Mouse (Mus musculus): ENCODE measurements around the gene Prr29. TPM values are rescaled to one million over a fixed set of nuclear protein-coding genes. Genes with fewer than 3 reads are reported as not detected.

The Prr29 gene
- polyA plus RNA-seq, 1 experiment from 2014 or later: 0.60 TPM

DNA sequence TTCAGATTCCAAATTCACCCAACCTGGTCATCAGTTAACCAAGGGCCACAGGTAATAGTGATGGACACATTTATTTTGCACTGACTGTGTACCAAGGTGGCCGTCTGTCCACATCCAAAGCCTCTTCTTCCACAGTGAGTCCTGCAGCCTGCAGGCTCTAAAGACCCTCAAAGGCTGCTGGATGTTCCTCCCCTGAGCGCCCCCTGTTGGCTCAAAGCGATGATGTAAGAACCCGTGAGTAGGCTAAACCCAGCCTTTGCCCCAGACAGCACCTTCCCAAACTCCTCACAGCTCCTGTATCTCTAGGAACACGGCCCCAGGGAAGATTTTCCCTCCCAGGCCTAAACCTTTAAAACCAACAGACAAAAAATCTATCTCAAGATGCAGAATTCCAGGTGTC, 5.9 kb upstream of the Prr29 start:
- no peaks in the 10 kb centered on the region for H3K27me3 ChIP-seq
- no peaks in the 10 kb centered on the region for H3K36me3 ChIP-seq
- WGBS: 25% methylated on average over 5 of the region's 5 CpGs
- no peak overlapping the region for H3K9ac ChIP-seq
- no peak overlapping the region for H3K27ac ChIP-seq
- H3K4me1 ChIP-seq: 0 out of 2 replicates have a peak, but pooled peaks cover 5% of the 10 kb centered on the region
- no peaks in the 10 kb centered on the region for H3K9me3 ChIP-seq (replicated peaks)
- H3K4me2 ChIP-seq: no peak overlapping the region
- no peak overlapping the region for H3K4me3 ChIP-seq (replicated peaks)
- ATAC-seq (replicated peaks; ENCODE audit: low FRiP score): no peak

GRCm38 (mm10) chr11:106364712-106365111, 560 bp upstream of the Prr29 start:
- H3K4me2 ChIP-seq: peak overlapping the region; percentile 29
- peak; percentile 79 for ATAC-seq (replicated peaks; ENCODE audit: low FRiP score)
- H3K27ac ChIP-seq: peak overlapping the region; percentile 50
- H3K36me3 ChIP-seq: no peaks in the 10 kb centered on the region
- no peak overlapping the region for H3K4me3 ChIP-seq (replicated peaks)
- H3K27me3 ChIP-seq: no peaks in the 10 kb centered on the region
- H3K9me3 ChIP-seq (replicated peaks): no peaks in the 10 kb centered on the region
- H3K4me1 ChIP-seq: peaks cover 12% of the 10 kb centered on the region
- no peak overlapping the region for H3K9ac ChIP-seq
- 8% methylated on average over 11 of the region's 11 CpGs for WGBS

GRCm38 (mm10) chr11:106366316-106366715, 1.0 kb downstream of the Prr29 start:
- 0 out of 2 replicates have a peak, but pooled peaks have one; percentile 40 for ATAC-seq (replicated peaks; ENCODE audit: low FRiP score)
- 12% methylated on average over 3 of the region's 3 CpGs for WGBS
- H3K4me2 ChIP-seq: no peak overlapping the region
- H3K27ac ChIP-seq: no peak overlapping the region
- H3K4me1 ChIP-seq: peaks cover 12% of the 10 kb centered on the region
- H3K9ac ChIP-seq: no peak overlapping the region
- H3K4me3 ChIP-seq (replicated peaks): no peak overlapping the region
- H3K36me3 ChIP-seq: no peaks in the 10 kb centered on the region
- H3K9me3 ChIP-seq (replicated peaks): no peaks in the 10 kb centered on the region
- H3K27me3 ChIP-seq: no peaks in the 10 kb centered on the region

DNA sequence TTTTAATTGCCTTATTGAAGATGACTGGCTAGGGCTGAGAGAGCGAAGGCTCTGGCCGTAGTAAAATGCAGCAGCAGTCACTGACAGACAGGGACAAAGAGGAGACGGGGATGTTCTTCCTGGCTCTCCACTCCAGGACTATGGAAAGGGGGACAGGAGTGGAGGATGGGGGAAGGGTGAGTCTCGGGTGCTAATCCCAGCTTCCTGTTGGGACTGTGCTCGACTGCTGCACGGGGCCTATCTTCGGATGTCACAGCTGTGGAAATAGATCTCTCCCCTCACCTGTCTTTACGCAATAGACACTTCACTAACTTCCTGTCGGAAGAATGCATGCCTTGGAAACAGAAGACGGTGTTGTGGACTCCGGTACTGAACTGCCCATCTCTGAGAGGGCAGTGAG, 8.7 kb downstream of the Prr29 start:
- H3K4me2 ChIP-seq: no peak overlapping the region
- WGBS: 42% methylated on average over 11 of the region's 11 CpGs
- H3K9ac ChIP-seq: no peak overlapping the region
- no peak overlapping the region for H3K4me3 ChIP-seq (replicated peaks)
- H3K27me3 ChIP-seq: no peaks in the 10 kb centered on the region
- H3K36me3 ChIP-seq: no peaks in the 10 kb centered on the region
- 0 out of 2 replicates have a peak, but pooled peaks have one; percentile 18 for ATAC-seq (replicated peaks; ENCODE audit: low FRiP score)
- H3K27ac ChIP-seq: peak overlapping the region; percentile 60
- H3K4me1 ChIP-seq: peaks cover 18% of the 10 kb centered on the region
- H3K9me3 ChIP-seq (replicated peaks): no peaks in the 10 kb centered on the region

DNA sequence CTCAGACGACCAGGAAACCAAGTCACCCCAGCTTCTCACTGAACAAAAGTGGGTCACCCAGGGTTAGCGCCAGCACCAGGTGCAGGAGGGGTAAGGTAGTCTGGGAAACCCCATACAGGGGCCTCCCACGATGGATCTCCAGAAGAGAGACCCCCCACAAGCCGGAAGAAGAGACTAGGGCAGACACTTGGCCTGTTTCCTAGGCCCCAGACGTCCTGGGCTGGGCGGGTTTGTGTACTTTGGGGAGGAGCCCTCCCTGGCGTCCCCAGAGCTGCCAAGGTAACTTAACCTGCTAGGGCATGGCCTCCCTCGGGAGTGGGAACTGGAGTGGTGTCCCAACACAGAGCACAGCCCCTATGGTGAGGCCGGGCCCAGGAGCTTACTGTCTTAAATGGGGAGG, 9.3 kb downstream of the Prr29 start:
- H3K27me3 ChIP-seq: no peaks in the 10 kb centered on the region
- H3K27ac ChIP-seq: peak overlapping the region; percentile 60
- H3K4me3 ChIP-seq (replicated peaks): no peak overlapping the region
- H3K9me3 ChIP-seq (replicated peaks): no peaks in the 10 kb centered on the region
- WGBS: 37% methylated on average over 9 of the region's 9 CpGs
- no peak overlapping the region for H3K9ac ChIP-seq
- H3K36me3 ChIP-seq: no peaks in the 10 kb centered on the region
- ATAC-seq (replicated peaks; ENCODE audit: low FRiP score): peak; percentile 62; the same call in 1 of the 2 replicates
- peaks cover 18% of the 10 kb centered on the region for H3K4me1 ChIP-seq
- no peak overlapping the region for H3K4me2 ChIP-seq

DNA sequence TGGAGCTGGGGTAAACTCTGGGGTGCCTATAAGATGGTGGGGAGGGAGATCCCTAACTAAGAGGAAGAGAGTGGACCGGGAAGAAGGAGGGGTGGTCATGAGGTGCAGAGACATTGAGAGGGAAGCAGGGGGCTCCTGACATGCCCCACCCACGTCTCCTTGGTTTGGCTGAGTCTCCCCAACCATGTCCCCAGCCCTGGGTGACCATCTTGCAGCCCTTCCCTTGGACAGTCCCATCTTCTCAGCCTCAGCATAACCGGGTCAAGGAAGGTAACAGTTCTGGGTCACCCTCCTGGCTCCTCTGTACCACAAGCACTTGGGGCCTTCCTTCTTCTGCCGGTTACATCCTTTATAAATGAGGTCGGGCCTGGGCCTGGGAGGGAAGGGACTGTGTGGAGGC, 9.7 kb downstream of the Prr29 start:
- H3K4me3 ChIP-seq (replicated peaks): no peak overlapping the region
- no peaks in the 10 kb centered on the region for H3K27me3 ChIP-seq
- no peak overlapping the region for H3K9ac ChIP-seq
- no peak for ATAC-seq (replicated peaks; ENCODE audit: low FRiP score)
- no peaks in the 10 kb centered on the region for H3K9me3 ChIP-seq (replicated peaks)
- peaks cover 18% of the 10 kb centered on the region for H3K4me1 ChIP-seq
- H3K27ac ChIP-seq: no peak overlapping the region
- no peak overlapping the region for H3K4me2 ChIP-seq
- no peaks in the 10 kb centered on the region for H3K36me3 ChIP-seq
- WGBS: 72% methylated on average over 5 of the region's 5 CpGs

DNA sequence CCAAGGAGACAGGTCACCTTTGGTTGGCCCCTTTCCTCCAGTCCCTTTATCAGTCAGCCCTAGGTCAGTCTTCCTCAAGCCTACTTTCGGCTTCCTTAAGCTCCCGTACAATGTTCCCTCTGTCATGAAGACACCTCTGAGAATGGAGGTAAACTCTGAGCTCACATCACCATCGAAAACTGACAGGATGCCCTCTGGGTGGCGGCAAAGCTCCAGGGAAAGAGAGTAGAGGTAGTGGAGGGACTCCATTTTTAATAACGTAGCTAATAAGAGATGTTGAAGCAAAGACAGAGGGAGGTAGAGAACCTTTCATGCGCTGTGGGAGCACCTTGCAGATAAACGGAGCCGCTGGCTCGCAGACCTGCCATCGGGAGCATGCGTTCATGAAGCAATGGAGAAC, 15.7 kb downstream of the Prr29 start:
- Histone ChIP-seq H3K9me3 (replicated peaks) (no peaks in the 10 kb centered on the region), H3K9ac (no peak overlapping the region), H3K4me3 (replicated peaks) (peak overlapping the region; percentile 35), H3K27ac (no peak overlapping the region), H3K4me1 (0 out of 2 replicates have a peak, but pooled peaks cover 8% of the 10 kb centered on the region), H3K4me2 (peak overlapping the region; percentile 46), H3K36me3 (no peaks in the 10 kb centered on the region), H3K27me3 (no peaks in the 10 kb centered on the region)
- no peak for ATAC-seq (replicated peaks; ENCODE audit: low FRiP score)
- WGBS: 73% methylated on average over 11 of the region's 11 CpGs

GRCm38 (mm10) chr11:106381883-106382282, 16.6 kb downstream of the Prr29 start:
- ATAC-seq (replicated peaks; ENCODE audit: low FRiP score): no peak
- Histone ChIP-seq H3K36me3 (no peaks in the 10 kb centered on the region), H3K27ac (peak overlapping the region; percentile 89), H3K9ac (no peak overlapping the region), H3K4me1 (0 out of 2 replicates have a peak, but pooled peaks cover 8% of the 10 kb centered on the region), H3K27me3 (no peaks in the 10 kb centered on the region), H3K4me3 (replicated peaks) (peak overlapping the region; percentile 35), H3K9me3 (replicated peaks) (no peaks in the 10 kb centered on the region), H3K4me2 (peak overlapping the region; percentile 46)
- WGBS: 71% methylated on average over 7 of the region's 7 CpGs

- peak overlapping the region; percentile 35 for H3K4me3 ChIP-seq (replicated peaks)
- no peaks in the 10 kb centered on the region for H3K36me3 ChIP-seq
- ATAC-seq (replicated peaks; ENCODE audit: low FRiP score): 0 out of 2 replicates have a peak, but pooled peaks have one; percentile 38
- H3K9ac ChIP-seq: no peak overlapping the region
- H3K4me1 ChIP-seq: 0 out of 2 replicates have a peak, but pooled peaks cover 9% of the 10 kb centered on the region
- no peaks in the 10 kb centered on the region for H3K27me3 ChIP-seq
- H3K9me3 ChIP-seq (replicated peaks): no peaks in the 10 kb centered on the region
- H3K4me2 ChIP-seq: no peak overlapping the region; the same call in 1 of the 2 replicates
- 59% methylated on average over 5 of the region's 5 CpGs for WGBS
- H3K27ac ChIP-seq: peak overlapping the region; percentile 89
Measured at GRCm38 (mm10) chr11:106382424-106382823, 17.2 kb downstream of the Prr29 start.

GRCm38 (mm10) chr11:106383051-106383790, 17.9 kb downstream of the Prr29 start:
- no peak overlapping the region for H3K9ac ChIP-seq
- WGBS: 77% methylated on average over 6 of the region's 6 CpGs
- no peak overlapping the region for H3K4me3 ChIP-seq (replicated peaks)
- H3K27ac ChIP-seq: peak overlapping the region; percentile 89
- H3K4me1 ChIP-seq: peaks cover 11% of the 10 kb centered on the region; the same call in 1 of the 2 replicates
- no peaks in the 10 kb centered on the region for H3K27me3 ChIP-seq
- ATAC-seq (replicated peaks; ENCODE audit: low FRiP score): no peak
- H3K36me3 ChIP-seq: no peaks in the 10 kb centered on the region
- H3K4me2 ChIP-seq: no peak overlapping the region
- no peaks in the 10 kb centered on the region for H3K9me3 ChIP-seq (replicated peaks)

- no peaks in the 10 kb centered on the region for H3K27me3 ChIP-seq
- H3K4me3 ChIP-seq (replicated peaks): no peak overlapping the region
- no peaks in the 10 kb centered on the region for H3K9me3 ChIP-seq (replicated peaks)
- no peak overlapping the region for H3K4me2 ChIP-seq
- H3K27ac ChIP-seq: no peak overlapping the region
- no peak overlapping the region for H3K9ac ChIP-seq
- ATAC-seq (replicated peaks; ENCODE audit: low FRiP score): no peak
- WGBS: 90% methylated on average over 3 of the region's 3 CpGs
- H3K4me1 ChIP-seq: peaks cover 37% of the 10 kb centered on the region
- no peaks in the 10 kb centered on the region for H3K36me3 ChIP-seq
Measured at GRCm38 (mm10) chr11:106386409-106386808, 21.1 kb downstream of the Prr29 start.

GRCm38 (mm10) chr11:106387020-106387419, 21.7 kb downstream of the Prr29 start:
- no peaks in the 10 kb centered on the region for H3K27me3 ChIP-seq
- no peak overlapping the region for H3K9ac ChIP-seq
- H3K27ac ChIP-seq: no peak overlapping the region
- ATAC-seq (replicated peaks; ENCODE audit: low FRiP score): no peak
- 67% methylated on average over 6 of the region's 6 CpGs for WGBS
- no peaks in the 10 kb centered on the region for H3K9me3 ChIP-seq (replicated peaks)
- H3K4me1 ChIP-seq: peaks cover 41% of the 10 kb centered on the region
- no peaks in the 10 kb centered on the region for H3K36me3 ChIP-seq
- no peak overlapping the region for H3K4me3 ChIP-seq (replicated peaks)
- H3K4me2 ChIP-seq: no peak overlapping the region
